ENCODE assay signal across 9 mouse cellular contexts in the genomic region with DNA sequence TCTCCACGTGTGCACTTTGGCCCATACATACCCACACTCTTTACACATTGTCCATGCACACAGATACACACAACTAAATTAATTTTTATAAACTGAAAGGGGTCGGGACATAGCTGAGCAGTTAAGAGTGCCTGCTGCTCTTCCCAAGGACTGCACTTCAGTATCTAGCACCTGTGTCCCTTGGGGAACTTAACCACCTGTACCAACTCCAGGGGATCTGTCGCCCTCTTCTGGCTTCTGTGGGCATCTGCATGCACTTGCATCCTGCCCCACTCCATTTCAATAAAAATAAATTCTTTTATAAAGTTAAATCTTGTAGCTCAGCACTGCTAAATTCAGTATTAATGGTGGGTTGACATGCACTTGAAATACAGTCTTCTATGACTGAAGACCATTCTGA. TPM values are rescaled to one million over a fixed set of nuclear protein-coding genes. Genes with fewer than 3 reads are reported as not detected.
DNase-seq lines count a peak whose midpoint lies in the region; ATAC-seq and TF ChIP-seq lines count a peak whose summit lies in the region.
"Had no signal": no experiment of that assay in that cellular context is flagged by ENCODE, and none has a peak within 500 bp of the region (broad histone marks: within the 10 kb centered on the region; RNA-seq: fewer than 3 reads in every experiment).

No protein-coding gene starts in this region.

- no peaks in the 10 kb centered on the region; the same call in 1 of the 2 replicates for H3K79me2 ChIP-seq in MEL (ENCODE audit: control insufficient read depth, insufficient read depth, low read length, poor library complexity)

- H3K4me3 ChIP-seq in hindbrain, postnatal 0 days (ENCODE audit: low read length), result no peak overlapping the region
- no peak overlapping the region for H3K4me3 ChIP-seq in hindbrain, embryonic 12.5 days
- H3K4me3 ChIP-seq in MEL (ENCODE audit: control insufficient read depth in 1 of 2, insufficient read depth in 1 of 2, low read depth in 2 of 2, low read length in 2 of 2), result no peak overlapping the region
- H3K4me3 ChIP-seq in embryonic fibroblast, embryonic 13.5 days (ENCODE audit: insufficient read depth, low read length), result no peak overlapping the region
- H3K4me3 ChIP-seq: limb, embryonic 12.5 days had no signal

- 39% methylated on average over 3 of the region's 3 CpGs for WGBS in hindbrain, postnatal 0 days
- WGBS in hindbrain, embryonic 12.5 days, result 27% methylated on average over 3 of the region's 3 CpGs

- no peaks in the 10 kb centered on the region for H3K4me1 ChIP-seq in hindbrain, postnatal 0 days (ENCODE audit: insufficient read depth, low read length)
- no peaks in the 10 kb centered on the region for H3K4me1 ChIP-seq in hindbrain, embryonic 12.5 days
- H3K4me1 ChIP-seq in MEL (ENCODE audit: control insufficient read depth in 1 of 2, insufficient read depth in 2 of 2, low read length in 2 of 2), result peaks cover 3 to 10% of the 10 kb centered on the region in 2 experiments
- no peaks in the 10 kb centered on the region for H3K4me1 ChIP-seq in embryonic fibroblast, embryonic 13.5 days (ENCODE audit: control insufficient read depth, insufficient read depth, low read length)
- H3K4me1 ChIP-seq: limb, embryonic 12.5 days had no signal

- peak; percentile 69 for TF ChIP-seq RAD21 in MEL (IDR thresholded peaks at IDR 0.05; ENCODE audit: low read depth, low read length)

- TF ChIP-seq EP300 in MEL (IDR thresholded peaks at IDR 0.05; ENCODE audit: low read depth in 1 of 2, low read length in 2 of 2), result no peak

- peak; percentile 37 for TF ChIP-seq CTCF in hindbrain, postnatal 0 days (IDR thresholded peaks at IDR 0.05; ENCODE audit: low read depth)
- peak; percentile 76 to 84 (median 84) for TF ChIP-seq CTCF in MEL (IDR thresholded peaks at IDR 0.05 in 2 of 3, conservative IDR thresholded peaks at IDR 0.05 in 1 of 3; ENCODE audit: control insufficient read depth in 1 of 3, insufficient read depth in 1 of 3, low read depth in 2 of 3, low read length in 3 of 3, poor library complexity in 1 of 3, severe bottlenecking in 1 of 3)
- 0 out of 2 replicates have a peak, but pooled peaks have one; percentile 16 for TF ChIP-seq CTCF in embryonic fibroblast, embryonic 13.5 days (IDR thresholded peaks at IDR 0.05; ENCODE audit: borderline replicate concordance, insufficient read depth, low read length)

- H3K4me2 ChIP-seq in hindbrain, postnatal 0 days (ENCODE audit: low read depth, low read length), result no peak overlapping the region
- no peak overlapping the region for H3K4me2 ChIP-seq in hindbrain, embryonic 12.5 days (replicated peaks)
- H3K4me2 ChIP-seq: limb, embryonic 12.5 days had no signal

- TF ChIP-seq POLR2A in MEL (IDR thresholded peaks at IDR 0.05; ENCODE audit: control insufficient read depth in 1 of 2, insufficient read depth in 1 of 2, low read depth in 1 of 2, low read length in 2 of 2, poor library complexity in 1 of 2), result no peak
- no peak for TF ChIP-seq POLR2A in embryonic fibroblast, embryonic 13.5 days (IDR thresholded peaks at IDR 0.05; ENCODE audit: low read depth, low read length)

- peak; percentile 11 for DNase-seq in hindbrain, postnatal 0 days (ENCODE audit: low spot score)
- peak; percentile 70 for DNase-seq in MEL (ENCODE audit: low read depth, low spot score)
- DNase-seq in retina, postnatal 1 day, result peak; percentile 14
- DNase-seq in gastrocnemius, postnatal 4 days (ENCODE audit: low spot score in 2 of 2), result no peak
- DNase-seq in left cerebral cortex, adult 11 months (ENCODE audit: low spot score), result no peak
- DNase-seq in layer of hippocampus, adult 9-11 months, result no peak

- H3K9ac ChIP-seq in hindbrain, postnatal 0 days (replicated peaks; ENCODE audit: low read length), result no peak overlapping the region
- H3K9ac ChIP-seq in hindbrain, embryonic 12.5 days, result no peak overlapping the region
- no peak overlapping the region for H3K9ac ChIP-seq in MEL (ENCODE audit: control insufficient read depth, low read depth, low read length, poor library complexity, severe bottlenecking)
- H3K9ac ChIP-seq: limb, embryonic 12.5 days had no signal

- ATAC-seq in hindbrain, postnatal 0 days, result no peak
- ATAC-seq in hindbrain, embryonic 12.5 days (ENCODE audit: low FRiP score), result no peak

- H3K9me3 ChIP-seq in hindbrain, postnatal 0 days (ENCODE audit: low read length), result no peaks in the 10 kb centered on the region
- no peaks in the 10 kb centered on the region for H3K9me3 ChIP-seq in hindbrain, embryonic 12.5 days (replicated peaks)
- no peaks in the 10 kb centered on the region for H3K9me3 ChIP-seq in MEL (replicated peaks; ENCODE audit: insufficient read depth, low read length)
- H3K9me3 ChIP-seq: limb, embryonic 12.5 days had no signal

- no peak overlapping the region for H3K27ac ChIP-seq in hindbrain, postnatal 0 days
- H3K27ac ChIP-seq in hindbrain, embryonic 12.5 days, result no peak overlapping the region
- no peak overlapping the region for H3K27ac ChIP-seq in MEL (ENCODE audit: control insufficient read depth, low read depth, low read length)
- H3K27ac ChIP-seq in embryonic fibroblast, embryonic 13.5 days (ENCODE audit: insufficient read depth, low read length), result no peak overlapping the region
- H3K27ac ChIP-seq: limb, embryonic 12.5 days had no signal

- no peaks in the 10 kb centered on the region for H3K36me3 ChIP-seq in hindbrain, postnatal 0 days (ENCODE audit: insufficient read depth, low read length)
- H3K36me3 ChIP-seq in hindbrain, embryonic 12.5 days, result no peaks in the 10 kb centered on the region
- H3K36me3 ChIP-seq in MEL (ENCODE audit: control insufficient read depth in 1 of 2, insufficient read depth in 2 of 2, low read length in 2 of 2), result peaks cover 0 to 13% of the 10 kb centered on the region in 2 experiments; a peak in 2 of 4 replicates
- H3K36me3 ChIP-seq: limb, embryonic 12.5 days had no signal

- H3K27me3 ChIP-seq in hindbrain, postnatal 0 days (ENCODE audit: insufficient read depth, low read length), result no peaks in the 10 kb centered on the region
- no peaks in the 10 kb centered on the region for H3K27me3 ChIP-seq in hindbrain, embryonic 12.5 days
- H3K27me3 ChIP-seq in MEL (ENCODE audit: control insufficient read depth in 1 of 2, insufficient read depth in 2 of 2, low read length in 2 of 2), result no peaks in the 10 kb centered on the region

TF ChIP-seq in MEL, 35 proteins besides CTCF, POLR2A, EP300 and RAD21:
- TF ChIP-seq MAX (IDR thresholded peaks at IDR 0.05; ENCODE audit: low read length), result no peak
- no peak for TF ChIP-seq MEF2A (IDR thresholded peaks at IDR 0.05; ENCODE audit: extremely low read depth, insufficient replicate concordance, low read depth, low read length, poor library complexity, severe bottlenecking)
- no peak for TF ChIP-seq ZNF384 (IDR thresholded peaks at IDR 0.05; ENCODE audit: low read depth, low read length)
- TF ChIP-seq SMC3 (IDR thresholded peaks at IDR 0.05; ENCODE audit: low read depth, low read length), result peak; percentile 63
- no peak for TF ChIP-seq KAT2A (conservative IDR thresholded peaks at IDR 0.05; ENCODE audit: low read depth, low read length)
- peak; percentile 49 for TF ChIP-seq ZC3H11A (IDR thresholded peaks at IDR 0.05; ENCODE audit: low read depth, low read length)
- TF ChIP-seq BHLHE40 (IDR thresholded peaks at IDR 0.05; ENCODE audit: borderline replicate concordance, low read depth, low read length), result no peak

RNA-seq across cellular contexts. Expression of a gene that starts 54.6 kb away (rescaled TPM):
- 18.1 and 20.1 TPM in 2 replicates for total RNA-seq in hindbrain, postnatal 0 days (2014; rRNA removed)
- 3.5 and 4.0 TPM in 2 replicates for polyA plus RNA-seq in hindbrain, postnatal 0 days (2015; fragmentation: Nextera tagmentation; extraction: Ambion mirVana)
- 5.2 and 5.4 TPM in 2 replicates for polyA plus RNA-seq in hindbrain, embryonic 12.5 days (2016; fragmentation: Nextera tagmentation; extraction: Ambion mirVana)
- 10.9 and 11.6 TPM in 2 replicates for total RNA-seq in MEL (2012; rRNA removed)
- 10 to 100 TPM in 1 of 2 experiments, not detected in 1; 32.7 TPM for polyA plus RNA-seq in MEL (2012; ENCODE audit: insufficient read depth in 1 of 2, insufficient read length in 2 of 2, low read depth in 1 of 2, low replicate concordance in 2 of 2, missing spikeins in 1 of 2)
- polyA plus RNA-seq in embryonic fibroblast, embryonic 13.5 days (2011; ENCODE audit: insufficient read length, low read depth, missing spikeins), result 55.7 and 69.2 TPM in 2 replicates
- total RNA-seq in gastrocnemius, postnatal 4 days (2021), result 100 to 1,000 TPM; 108 TPM

Comparison
In these comparisons a context has a peak if more than half of its experiments do, and no peak if none do; other contexts are left out.
1. DNase-seq: peak in hindbrain, postnatal 0 days (single experiment), MEL (single experiment) and retina, postnatal 1 day (single experiment); none in gastrocnemius, postnatal 4 days (0 of 2), left cerebral cortex, adult 11 months (single experiment) and layer of hippocampus, adult 9-11 months (single experiment).
2. CTCF ChIP-seq: peak in every context shown above with its lines; median percentile 84 in MEL; 37 in hindbrain, postnatal 0 days; 16 in embryonic fibroblast, embryonic 13.5 days.